Mouse (Mus musculus): ENCODE measurements at regions not wholly inside any gene's neighbourhood (a gene's known extent, or its start where the extent isn't known, plus 50 kb on each side); places are given as distances from the start of the nearest gene placed in this dataset.

- TF ChIP-seq ZNF384 (IDR thresholded peaks at IDR 0.05; ENCODE audit: low read depth, low read length): no peak
- no peak for TF ChIP-seq ZC3H11A (IDR thresholded peaks at IDR 0.05; ENCODE audit: borderline replicate concordance, low read depth, low read length)
- TF ChIP-seq MAFK (IDR thresholded peaks at IDR 0.05; ENCODE audit: insufficient read depth, low read depth, low read length): no peak
- TF ChIP-seq HCFC1 (IDR thresholded peaks at IDR 0.05; ENCODE audit: borderline replicate concordance, insufficient read depth, low read length): no peak
- no peak for TF ChIP-seq CHD2 (IDR thresholded peaks at IDR 0.05; ENCODE audit: low read depth, low read length)
These were observed 118.5 kb downstream of the Vegfa start for GRCm38 (mm10) chr17:45913671-45914070.
